Mouse (Mus musculus) thymus, adult 2 months (tissue): ENCODE data around the gene H2al1f.
"Not testable (repeated sequence)": the region's sequence is repeated elsewhere in the genome, so short reads cannot be mapped to it uniquely, and the experiment has no call there.

ENCODE experiments used
- CTCF ChIP-seq: fragments of 200-500 bp; IDR thresholded peaks from 2 replicates; pipeline ENCODE4 v1.5.1; 2012; ENCODE audit warnings: mild to moderate bottlenecking, control low read depth, low read length, moderate library complexity, borderline replicate concordance; ENCODE audit not compliant: control insufficient read depth, poor library complexity, insufficient read depth; ENCODE audit errors: extremely low read depth
- POLR2A ChIP-seq: fragments of 200-500 bp; IDR thresholded peaks from 2 replicates; pipeline ENCODE4 v1.6.1; 2012; ENCODE audit warnings: mild to moderate bottlenecking, low read length, control low read depth, moderate library complexity; ENCODE audit not compliant: control insufficient read depth, poor library complexity, insufficient read depth; ENCODE audit errors: extremely low read depth

- not testable (repeated sequence) for TF ChIP-seq CTCF, POLR2A
These were observed 3.0 kb downstream of the H2al1f start, which contains the start of gene H2al1g for GRCm38 (mm10) chrX:11317956-11318355.
